Mouse (Mus musculus) macrophage (primary cell): ENCODE measurements at regions not wholly inside any gene's neighbourhood (a gene's known extent, or its start where the extent isn't known, plus 50 kb on each side); places are given as distances from the start of the nearest gene placed in this dataset.

Experiments used
- H3K27ac ChIP-seq: fragments of 350-480 bp; formaldehyde crosslinking; 2 replicates; pipeline ENCODE4 v1.9.0; 2021
- H3K36me3 ChIP-seq: fragments of 350-480 bp; formaldehyde crosslinking; 2 replicates; pipeline ENCODE4 v1.9.0; 2021; ENCODE audit errors: inconsistent target
- H3K4me3 ChIP-seq: fragments of 350-480 bp; formaldehyde crosslinking; 2 replicates; pipeline ENCODE4 v1.9.0; 2021; ENCODE audit errors: inconsistent target
- H3K79me2 ChIP-seq: fragments of 350-480 bp; formaldehyde crosslinking; 2 replicates; pipeline ENCODE4 v1.9.0; 2021; ENCODE audit errors: inconsistent target
- WGBS: methylation state at CpG from one replicate; pipeline ENCODE4 v1.1.7; 2026; ENCODE audit warnings: inconsistent platforms; ENCODE audit not compliant: missing documents; 5-methylcytosine and 5-hydroxymethylcytosine counted together

DNA sequence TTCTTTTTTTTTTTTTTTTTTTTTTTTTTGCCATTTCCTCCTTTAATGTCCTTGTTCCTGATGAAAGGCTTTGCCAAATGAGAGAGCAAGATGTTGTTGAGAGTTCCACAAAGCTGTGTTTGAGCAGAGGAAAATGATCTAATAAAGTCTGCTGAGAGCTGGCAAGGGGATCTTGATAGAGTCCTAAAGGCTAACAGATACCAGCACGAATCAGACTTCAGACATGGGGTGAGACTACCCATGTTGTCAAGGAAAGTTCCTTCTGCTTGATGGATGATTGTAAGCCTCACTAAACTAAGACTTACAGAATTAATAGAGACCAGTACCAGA is 665.2 kb upstream of the Fam92a start:
- Histone ChIP-seq H3K4me3 (no peak overlapping the region), H3K27ac (no peak overlapping the region), H3K79me2 (no peaks in the 10 kb centered on the region), H3K36me3 (no peaks in the 10 kb centered on the region)
- WGBS, result 70% methylated on average over 1 of the region's 1 CpGs

DNA sequence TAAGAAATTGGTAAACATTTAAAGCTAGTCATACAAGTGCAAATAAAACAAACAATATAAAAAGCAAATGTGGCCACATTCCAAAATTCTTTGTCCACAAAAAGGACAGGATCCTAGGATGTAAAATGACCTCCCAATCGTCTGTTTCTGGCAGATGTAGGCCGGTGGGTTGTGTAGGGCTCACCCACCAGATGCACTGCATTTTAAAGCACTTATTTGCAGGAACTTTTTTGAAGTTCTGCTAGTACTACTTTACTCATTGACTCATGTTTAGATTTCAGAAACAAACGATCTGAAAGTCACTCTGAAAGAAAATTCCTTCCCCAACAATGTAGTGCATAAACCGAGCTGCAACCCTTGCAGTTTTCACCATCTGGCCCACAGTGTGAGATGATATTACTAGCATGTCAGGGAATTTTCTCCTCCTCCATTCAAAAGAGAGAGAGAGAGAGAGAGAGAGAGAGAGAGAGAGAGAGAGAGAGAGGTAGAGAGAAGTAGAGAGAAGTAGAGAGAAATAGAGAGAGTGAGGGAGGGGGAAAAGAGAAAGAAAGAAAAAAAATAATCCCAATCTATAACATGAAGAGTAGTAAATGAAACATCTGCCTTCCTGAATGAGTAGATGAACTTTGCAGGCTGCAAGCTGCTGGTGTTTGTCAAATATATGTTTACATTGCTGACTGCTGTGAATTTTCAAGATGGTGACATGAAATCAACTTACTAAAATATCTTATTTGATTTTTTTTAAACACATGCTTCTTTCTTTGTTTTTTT is 664.7 kb upstream of the Fam92a start:
- WGBS, result 74% methylated on average over 4 of the region's 4 CpGs
- H3K27ac ChIP-seq, result no peak overlapping the region
- no peak overlapping the region for H3K4me3 ChIP-seq
- no peaks in the 10 kb centered on the region for H3K36me3 ChIP-seq
- no peaks in the 10 kb centered on the region for H3K79me2 ChIP-seq

DNA sequence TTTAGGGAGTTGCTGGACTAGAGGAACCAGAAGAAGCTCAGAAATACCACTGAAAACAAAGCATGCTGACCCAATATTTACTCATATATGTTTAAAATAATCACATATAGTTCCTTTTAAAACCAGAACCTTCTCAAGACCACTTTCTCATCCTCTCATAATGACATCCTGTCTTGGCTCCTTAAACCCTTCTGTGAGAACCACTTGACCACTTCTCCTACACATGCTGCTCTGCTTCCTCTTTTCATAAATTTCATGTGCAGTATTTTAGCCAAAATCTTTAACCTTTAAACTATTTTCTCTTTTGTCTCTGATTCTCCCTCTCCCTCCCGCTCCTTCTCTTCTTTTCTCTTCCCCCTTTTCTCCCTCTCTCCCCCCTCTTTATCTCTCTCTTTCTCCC is 654.6 kb upstream of the Fam92a start:
- Histone ChIP-seq H3K27ac (no peak overlapping the region), H3K4me3 (no peak overlapping the region), H3K79me2 (no peaks in the 10 kb centered on the region), H3K36me3 (no peaks in the 10 kb centered on the region)
- 0% methylated on average over 1 of the region's 1 CpGs for WGBS

DNA sequence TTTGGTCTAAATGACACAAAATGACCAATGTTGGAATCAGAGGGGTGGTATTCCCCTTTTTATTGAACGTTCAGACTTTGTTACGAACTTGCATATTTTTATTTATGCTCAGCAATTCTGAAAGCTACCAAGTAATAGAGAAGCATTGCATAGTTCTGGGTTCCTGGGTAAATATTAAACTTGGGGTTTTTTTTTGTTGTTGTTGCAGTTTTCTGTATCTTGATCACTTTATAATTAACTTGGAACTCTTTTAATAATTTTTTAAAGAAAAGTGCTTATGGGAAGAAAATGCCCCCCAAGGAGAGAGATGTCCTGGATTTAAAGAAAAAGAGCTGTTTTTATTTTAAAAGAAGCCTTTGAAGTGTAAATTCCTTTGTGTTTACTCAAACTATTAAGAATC is 642.4 kb upstream of the Fam92a start:
- no peaks in the 10 kb centered on the region for H3K79me2 ChIP-seq
- WGBS, result 100% methylated on average over 2 of the region's 2 CpGs
- no peak overlapping the region for H3K27ac ChIP-seq
- no peaks in the 10 kb centered on the region for H3K36me3 ChIP-seq
- no peak overlapping the region for H3K4me3 ChIP-seq

DNA sequence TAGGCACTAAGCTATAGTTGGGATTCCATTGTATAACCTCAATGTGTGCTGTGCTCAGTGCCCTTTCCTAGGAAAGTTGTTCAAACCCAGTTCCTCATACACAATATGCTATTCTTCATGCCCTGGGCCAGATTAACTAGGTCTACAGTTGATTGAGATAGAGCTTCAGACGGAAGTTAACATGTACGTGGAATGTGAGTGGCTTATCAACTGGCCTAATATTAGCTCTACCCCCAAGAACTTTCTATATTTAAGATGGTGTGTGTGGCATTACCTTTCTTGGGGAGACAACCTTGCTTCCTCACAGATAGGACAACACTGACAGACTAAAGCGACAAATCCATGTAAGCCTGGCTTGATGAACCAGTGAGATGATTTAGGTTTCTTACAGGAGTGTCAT is 629.4 kb upstream of the Fam92a start:
- Histone ChIP-seq H3K79me2 (no peaks in the 10 kb centered on the region), H3K4me3 (no peak overlapping the region), H3K27ac (no peak overlapping the region), H3K36me3 (no peaks in the 10 kb centered on the region)
- 98% methylated on average over 3 of the region's 3 CpGs for WGBS

DNA sequence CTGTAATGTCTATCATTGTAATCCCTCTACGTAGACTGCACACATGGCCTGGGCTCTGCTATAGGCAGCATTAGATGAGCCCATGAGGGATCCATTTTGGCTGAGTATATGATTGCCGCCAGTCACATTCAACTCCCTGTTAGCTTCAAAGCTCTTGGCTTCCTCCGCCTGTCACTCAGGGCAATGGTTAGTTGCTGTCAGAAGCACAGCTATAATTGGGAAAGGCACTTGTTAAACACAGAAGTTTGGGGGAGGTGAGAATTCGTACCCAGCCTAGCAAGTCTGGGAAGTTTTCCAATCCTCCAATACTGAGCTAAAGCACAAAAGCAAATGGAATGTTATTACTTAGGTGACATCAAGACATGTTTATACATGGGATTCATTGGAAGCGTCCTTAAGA is 627.7 kb upstream of the Fam92a start:
- no peak overlapping the region for H3K27ac ChIP-seq
- no peaks in the 10 kb centered on the region for H3K79me2 ChIP-seq
- H3K4me3 ChIP-seq, result no peak overlapping the region
- 97% methylated on average over 5 of the region's 5 CpGs for WGBS
- H3K36me3 ChIP-seq, result no peaks in the 10 kb centered on the region

DNA sequence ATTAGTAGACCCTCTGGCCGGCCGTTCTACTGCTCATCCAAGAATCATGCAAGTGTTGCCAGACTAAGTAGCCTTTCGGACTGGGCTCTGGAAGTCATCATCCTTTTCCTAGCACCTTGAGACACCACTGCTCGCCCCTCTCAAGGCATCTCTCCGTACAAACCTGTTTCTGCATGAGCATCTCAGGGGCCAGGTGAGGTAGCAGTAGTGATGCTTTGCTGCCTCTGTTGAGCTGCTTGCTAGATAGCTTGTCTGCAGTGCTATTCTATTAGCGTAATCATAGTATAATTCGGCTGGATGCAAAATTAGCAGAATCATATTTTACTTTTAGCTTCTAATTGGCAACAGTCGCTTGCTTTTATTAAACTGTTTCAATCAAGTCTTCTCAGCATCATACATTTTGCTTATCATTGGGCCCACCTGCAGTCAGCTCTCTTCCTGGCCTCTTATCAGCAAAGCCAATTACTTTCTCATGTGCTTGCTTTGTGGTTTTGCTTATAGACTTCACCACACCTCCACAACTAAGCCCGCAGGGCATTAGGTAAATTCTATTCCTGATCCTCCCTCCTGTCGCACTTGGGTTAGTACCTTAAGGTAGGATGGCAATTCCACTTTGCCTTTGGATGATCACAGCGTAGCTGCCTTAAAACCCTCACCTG is 621.1 kb upstream of the Fam92a start:
- Histone ChIP-seq H3K79me2 (no peaks in the 10 kb centered on the region), H3K4me3 (no peak overlapping the region), H3K27ac (no peak overlapping the region), H3K36me3 (no peaks in the 10 kb centered on the region)
- 63% methylated on average over 10 of the region's 11 CpGs for WGBS

DNA sequence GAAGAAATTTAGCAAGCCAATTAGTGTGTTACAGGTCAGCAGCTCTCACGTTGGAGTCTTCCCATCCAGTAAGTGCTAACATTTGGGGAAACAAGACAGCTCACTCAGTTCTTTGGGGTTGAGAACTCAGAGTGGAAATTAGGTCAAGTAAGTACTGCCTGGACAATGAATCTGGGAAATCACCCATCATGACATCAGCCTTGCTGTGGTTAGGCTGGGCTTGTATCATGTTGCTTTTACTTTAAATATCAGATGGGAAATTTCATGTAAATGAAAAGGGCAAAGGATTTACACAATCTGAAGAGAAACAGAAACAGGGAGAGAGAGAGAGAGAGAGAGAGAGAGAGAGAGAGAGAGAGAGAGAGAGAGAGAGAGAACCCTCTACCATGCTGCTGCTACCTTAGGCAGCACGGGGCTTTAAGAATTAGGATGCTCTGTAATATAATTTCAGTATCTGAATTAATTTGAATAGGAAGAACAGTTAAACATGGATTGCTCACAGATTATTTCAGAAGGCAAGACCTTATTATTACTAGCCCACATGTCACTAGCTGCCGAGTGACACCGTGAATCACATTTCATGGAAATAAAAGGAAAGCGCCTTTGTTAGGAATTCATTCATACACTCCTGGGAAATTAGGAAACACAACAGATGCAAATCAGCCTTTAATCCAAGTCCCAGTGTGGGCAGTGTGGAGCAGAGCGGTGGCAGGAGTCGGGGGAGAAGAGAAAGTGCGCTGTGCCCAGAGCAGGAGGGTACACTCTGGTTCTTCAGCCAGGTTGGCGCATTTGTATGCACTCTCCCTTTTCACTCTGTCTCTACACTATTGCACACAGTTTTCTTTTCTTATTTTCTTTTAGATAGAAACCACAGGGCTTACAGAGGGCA is 620.2 kb upstream of the Fam92a start:
- Histone ChIP-seq H3K36me3 (no peaks in the 10 kb centered on the region), H3K27ac (no peak overlapping the region), H3K4me3 (no peak overlapping the region), H3K79me2 (no peaks in the 10 kb centered on the region)
- 89% methylated on average over 8 of the region's 9 CpGs for WGBS

DNA sequence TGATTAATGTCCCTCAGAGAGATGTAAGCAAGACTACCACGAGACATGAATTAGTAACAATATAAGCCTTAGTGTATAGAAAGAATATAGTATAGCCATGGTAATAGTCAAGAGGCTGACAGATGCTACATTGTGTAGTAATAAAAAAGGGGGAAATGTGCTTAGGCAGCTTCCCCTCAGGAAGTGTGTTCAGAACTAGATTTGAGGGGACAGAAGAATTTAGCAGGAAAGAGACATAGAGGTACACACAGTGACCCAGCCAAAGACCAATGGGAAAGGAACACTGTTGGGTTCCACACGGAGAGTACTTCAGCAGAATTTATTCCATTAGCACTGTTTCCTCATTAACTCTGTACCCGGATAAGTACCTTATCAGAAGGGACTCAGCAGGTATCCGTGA is 614.0 kb upstream of the Fam92a start:
- Histone ChIP-seq H3K36me3 (no peaks in the 10 kb centered on the region), H3K27ac (no peak overlapping the region), H3K4me3 (no peak overlapping the region), H3K79me2 (no peaks in the 10 kb centered on the region)
- WGBS, result 24% methylated on average over 4 of the region's 4 CpGs

DNA sequence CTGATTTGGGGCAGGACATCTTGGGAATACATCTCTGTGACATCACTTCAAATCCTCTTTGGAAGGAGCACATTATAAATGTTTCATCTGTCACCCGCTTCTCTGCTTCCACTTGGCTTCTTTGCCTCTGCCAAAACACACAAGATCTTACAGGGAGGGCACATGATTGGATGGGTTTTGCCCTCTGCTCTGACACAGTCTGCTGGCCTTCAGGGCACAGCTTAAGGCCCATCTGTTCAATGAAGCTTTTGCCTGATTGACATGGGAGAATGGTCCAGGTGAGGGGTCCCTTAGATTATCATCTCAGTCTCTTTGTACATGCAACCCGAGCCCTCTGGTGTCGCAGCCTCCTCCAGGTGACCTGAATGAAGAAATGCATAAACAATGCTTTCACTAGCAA is 612.7 kb upstream of the Fam92a start:
- H3K36me3 ChIP-seq, result no peaks in the 10 kb centered on the region
- no peak overlapping the region for H3K4me3 ChIP-seq
- WGBS, result 82% methylated on average over 3 of the region's 3 CpGs
- H3K79me2 ChIP-seq, result no peaks in the 10 kb centered on the region
- H3K27ac ChIP-seq, result no peak overlapping the region

DNA sequence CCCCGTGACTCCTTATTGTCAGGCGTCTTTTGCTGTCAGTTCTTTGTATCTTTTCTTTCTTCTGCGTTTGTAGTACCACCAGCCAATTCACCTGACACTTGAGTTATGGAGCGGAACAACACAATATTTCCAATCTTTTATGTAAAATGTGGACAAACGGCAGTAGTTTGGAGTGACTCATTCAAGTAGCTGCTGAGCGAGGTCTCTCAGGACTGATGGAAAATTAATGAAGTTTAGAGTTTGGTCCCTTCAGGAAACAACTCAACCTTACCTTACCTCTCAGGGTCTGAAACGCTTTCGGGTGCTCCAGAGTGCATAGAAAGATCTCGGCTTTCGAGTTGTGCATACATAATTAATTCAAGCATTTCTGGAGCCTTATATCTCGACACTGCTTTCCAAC is 612.3 kb upstream of the Fam92a start:
- 93% methylated on average over 11 of the region's 11 CpGs for WGBS

DNA sequence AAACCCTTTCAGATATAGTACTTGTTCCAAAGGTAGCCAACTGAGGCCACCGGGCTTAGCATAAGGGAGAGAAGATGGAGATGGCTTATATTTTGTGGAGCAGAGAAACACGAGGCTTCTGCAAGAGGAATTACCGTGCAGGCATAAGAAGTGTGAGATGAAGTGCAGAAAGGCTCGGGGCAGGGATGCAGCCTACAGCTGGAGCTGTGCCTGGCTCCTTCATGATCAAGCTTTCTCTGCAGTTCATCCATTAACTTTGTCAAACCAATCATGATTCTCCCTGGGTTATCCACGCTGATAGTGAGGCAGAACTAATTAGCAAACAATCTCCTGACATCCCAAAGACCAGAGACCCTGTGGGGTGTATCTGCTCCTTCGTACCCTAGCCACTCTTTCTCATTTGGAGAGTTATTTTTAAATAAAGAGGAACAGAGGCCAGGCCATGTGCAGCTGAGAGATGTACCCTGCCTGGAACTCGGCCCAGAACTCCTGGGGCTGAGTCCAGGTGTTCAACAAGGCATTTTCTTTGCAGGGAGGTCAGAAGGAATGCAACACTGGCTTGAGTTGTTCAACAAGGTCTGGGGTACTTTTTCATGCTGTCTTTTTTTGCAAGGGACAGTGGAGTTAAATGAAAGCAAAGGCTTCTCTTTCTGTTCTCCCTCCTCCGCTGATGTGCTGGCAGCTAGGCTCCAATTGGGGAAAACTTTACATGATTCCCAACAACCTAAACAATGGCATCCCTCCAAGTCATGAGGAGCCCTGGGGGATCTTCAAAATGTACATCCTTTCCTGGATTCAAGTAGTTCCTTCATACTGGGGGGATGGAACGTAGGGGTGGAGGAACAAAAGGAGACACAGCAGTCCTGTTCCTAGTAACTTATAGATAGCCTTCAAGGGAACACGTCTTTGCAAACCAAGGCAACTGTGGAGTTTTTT is 610.4 kb upstream of the Fam92a start:
- Histone ChIP-seq H3K36me3 (no peaks in the 10 kb centered on the region), H3K79me2 (no peaks in the 10 kb centered on the region), H3K27ac (no peak overlapping the region), H3K4me3 (no peak overlapping the region)
- WGBS, result 62% methylated on average over 10 of the region's 10 CpGs

More for the DNA sequence above, 612.3 kb upstream of the Fam92a start:
- H3K79me2 ChIP-seq, result no peaks in the 10 kb centered on the region
- no peak overlapping the region for H3K27ac ChIP-seq
- no peak overlapping the region for H3K4me3 ChIP-seq
- H3K36me3 ChIP-seq, result no peaks in the 10 kb centered on the region

DNA sequence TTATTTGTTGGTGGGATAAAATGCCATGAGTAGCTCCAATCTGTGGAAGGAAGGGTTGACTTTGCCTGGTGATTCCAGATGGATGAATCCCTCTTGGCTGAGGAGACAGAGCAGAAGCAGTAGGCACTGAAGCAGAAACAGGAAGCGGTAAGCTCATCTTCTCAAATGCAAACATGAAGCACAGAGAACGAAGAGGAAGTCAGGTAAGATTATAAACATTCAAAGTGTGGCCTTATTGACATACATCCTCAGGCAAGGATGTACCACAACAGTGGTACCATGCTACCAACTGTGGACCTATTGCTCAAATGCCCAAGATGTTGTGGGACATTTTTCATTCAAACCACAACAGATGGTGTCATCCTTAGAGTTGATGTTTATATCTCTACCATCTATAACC is 608.4 kb upstream of the Fam92a start:
- WGBS, result 88% methylated on average over 2 of the region's 2 CpGs
- H3K36me3 ChIP-seq, result no peaks in the 10 kb centered on the region
- no peaks in the 10 kb centered on the region for H3K79me2 ChIP-seq
- no peak overlapping the region for H3K27ac ChIP-seq
- H3K4me3 ChIP-seq, result no peak overlapping the region

DNA sequence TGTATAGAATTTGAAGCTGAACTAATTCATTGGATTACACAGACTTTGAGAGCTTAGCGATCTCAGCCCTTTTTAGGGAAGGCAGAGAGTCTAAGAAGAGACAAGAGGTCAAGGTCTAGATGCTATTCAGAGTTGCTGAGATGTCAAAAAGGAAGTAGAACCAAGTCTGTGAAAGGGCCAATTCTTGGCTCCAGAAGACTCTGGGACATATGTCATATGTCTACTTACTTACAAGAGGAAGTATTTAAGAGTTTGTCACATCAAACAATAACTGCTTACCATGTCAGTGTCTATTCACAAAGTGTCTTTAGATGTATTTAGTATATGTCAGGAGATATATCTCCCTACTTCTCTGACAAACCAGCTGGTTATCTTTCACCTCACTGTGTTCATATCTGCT is 607.4 kb upstream of the Fam92a start:
- Histone ChIP-seq H3K79me2 (no peaks in the 10 kb centered on the region), H3K27ac (no peak overlapping the region), H3K4me3 (no peak overlapping the region), H3K36me3 (no peaks in the 10 kb centered on the region)
- WGBS, result 84% methylated on average over 1 of the region's 1 CpGs
